Mouse (Mus musculus) heart, adult 2 months (tissue): ENCODE measurements around the gene Tmem212.

Source experiments
- CTCF ChIP-seq: fragments of 200-600 bp; IDR thresholded peaks from 2 replicates; pipeline ENCODE4 v1.8.1; 2022; ENCODE audit warnings: antibody characterized with exemption, mild to moderate bottlenecking, moderate library complexity
- POLR2A ChIP-seq: fragments of 200-500 bp; IDR thresholded peaks from 2 replicates; pipeline ENCODE4 v1.6.1; 2011; ENCODE audit warnings: mild to moderate bottlenecking, low read depth, low read length, control low read depth; ENCODE audit not compliant: insufficient read depth

DNA sequence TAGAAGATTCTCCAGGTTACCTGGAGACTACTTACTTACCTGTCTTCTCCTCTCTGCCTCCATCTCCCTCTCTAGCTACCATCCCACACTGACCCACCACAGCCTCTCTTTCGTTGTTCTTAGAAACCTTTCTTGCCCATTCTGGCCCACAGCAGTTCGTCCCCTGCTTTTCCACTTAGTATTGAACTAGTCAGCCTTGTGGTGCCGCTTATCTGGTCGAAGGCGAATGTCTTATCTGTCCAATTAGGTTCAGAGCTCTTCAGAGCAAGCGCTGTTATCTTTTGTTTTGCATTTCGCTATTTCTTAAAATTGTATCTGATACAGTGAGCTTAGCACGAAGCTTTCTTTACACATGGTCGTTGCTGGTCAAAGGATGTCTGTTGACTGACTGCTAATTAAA is 56.9 kb downstream of the Tmem212 start:
- no peak for TF ChIP-seq CTCF
- no peak for TF ChIP-seq POLR2A
